Mouse (Mus musculus) neural tube, embryonic 11.5 days (tissue): ENCODE measurements around the gene Lat. TPM values are rescaled to one million over a fixed set of nuclear protein-coding genes. Genes with fewer than 3 reads are reported as not detected.
"Not testable (repeated sequence)": the region's sequence is repeated elsewhere in the genome, so short reads cannot be mapped to it uniquely, and the experiment has no call there.

Experiments used
- ATAC-seq: fragments of 200-750 bp; cut with Nextera tagmentation; 2 replicates; pipeline ENCODE4 v1.8.0; 2017; ENCODE audit warnings: moderate number of reproducible peaks, mild to moderate bottlenecking, moderate TSS enrichment, moderate library complexity; ENCODE audit not compliant: insufficient read depth, low FRiP score, low TSS enrichment
- DNase-seq: peaks from one replicate; pipeline ENCODE4 v3.0.0-alpha.2; 2015; ENCODE audit warnings: low spot score
- H3K27ac ChIP-seq: fragments of 300-500 bp; sonication (generic); 2 replicates; pipeline ENCODE4 v1.5.1; 2014; ENCODE audit warnings: low read depth, mild to moderate bottlenecking, low read length
- H3K27me3 ChIP-seq: fragments of 300-500 bp; sonication (generic); 2 replicates; pipeline ENCODE4 v1.6.1; 2014; ENCODE audit warnings: mild to moderate bottlenecking, low read length, mixed read lengths; ENCODE audit not compliant: control insufficient read depth, insufficient read depth
- H3K36me3 ChIP-seq: fragments of 300-500 bp; sonication (generic); 2 replicates; pipeline ENCODE4 v1.6.1; 2014; ENCODE audit warnings: mild to moderate bottlenecking, low read length, moderate library complexity, mixed read lengths; ENCODE audit not compliant: control insufficient read depth, insufficient read depth
- H3K4me1 ChIP-seq: fragments of 300-500 bp; sonication (generic); 2 replicates; pipeline ENCODE4 v1.6.1; 2014; ENCODE audit warnings: low read length, mixed read lengths; ENCODE audit not compliant: control insufficient read depth, insufficient read depth
- H3K4me2 ChIP-seq: fragments of 300-500 bp; sonication (generic); 2 replicates; pipeline ENCODE4 v1.6.1; 2014; ENCODE audit warnings: low read depth, mild to moderate bottlenecking, moderate library complexity
- H3K4me3 ChIP-seq: fragments of 300-500 bp; sonication (generic); 2 replicates; pipeline ENCODE4 v1.5.1; 2014; ENCODE audit warnings: low read depth, low read length
- H3K9ac ChIP-seq: fragments of 300-500 bp; sonication (generic); 2 replicates; pipeline ENCODE4 v1.6.1; 2014; ENCODE audit warnings: mild to moderate bottlenecking, low read length
- H3K9me3 ChIP-seq: fragments of 300-500 bp; sonication (generic); 2 replicates; pipeline ENCODE4 v1.6.1; 2016; ENCODE audit warnings: low read length; ENCODE audit not compliant: control insufficient read depth
- whole genome bisulfite sequencing: fragments of 180-500 bp; shearing (Covaris S2); extraction: QIAGEN DNeasy Blood & Tissue Kit; methylation state at CpG from one replicate; pipeline ENCODE4 v1.1.7; 2014; 5-methylcytosine and 5-hydroxymethylcytosine counted together
- polyA plus RNA-seq: library from polyadenylated mRNA; unstranded; fragments of >200 nt; fragmentation: Nextera tagmentation; extraction: Ambion mirVana; gene quantifications from 2 replicates; pipeline ENCODE4 v1.2.1, GENCODE M21; 2014

Lat gene
- polyA plus RNA-seq, 1 experiment from 2014 or later: 1.9 TPM

DNA sequence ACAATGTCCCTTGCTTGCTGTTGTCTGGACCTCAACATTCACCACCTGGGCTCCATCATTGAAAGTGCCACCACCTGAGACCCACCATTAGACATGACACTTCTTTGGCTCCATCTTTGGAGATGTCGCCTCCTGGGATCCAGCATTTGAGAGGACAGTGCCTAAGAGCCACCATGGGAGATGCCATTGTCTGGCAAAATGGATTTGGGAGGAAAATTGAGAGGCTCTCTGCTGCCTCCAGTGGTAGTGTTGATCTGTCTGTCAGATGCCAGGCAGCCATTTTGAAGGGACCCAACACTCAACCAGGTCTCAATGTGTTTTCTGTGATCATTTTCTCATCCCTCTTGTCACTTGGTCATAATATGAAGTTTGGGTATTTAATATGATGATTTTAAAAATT is 33.8 kb downstream of the Lat start:
- ATAC-seq (no peak), DNase-seq (no peak)
- no peaks in the 10 kb centered on the region for H3K4me1 ChIP-seq
- no peak overlapping the region for H3K27ac ChIP-seq
- H3K9ac ChIP-seq: no peak overlapping the region
- 92% methylated on average over 1 of the region's 1 CpGs for WGBS
- no peaks in the 10 kb centered on the region for H3K9me3 ChIP-seq
- no peaks in the 10 kb centered on the region for H3K36me3 ChIP-seq
- no peaks in the 10 kb centered on the region for H3K27me3 ChIP-seq
- H3K4me3 ChIP-seq: no peak overlapping the region
- H3K4me2 ChIP-seq: no peak overlapping the region

- no peak overlapping the region for H3K4me2 ChIP-seq
- ATAC-seq (no peak), DNase-seq (no peak)
- no peak overlapping the region for H3K27ac ChIP-seq
- no peaks in the 10 kb centered on the region for H3K9me3 ChIP-seq
- no peak overlapping the region for H3K9ac ChIP-seq
- no peak overlapping the region for H3K4me3 ChIP-seq
- H3K4me1 ChIP-seq: no peaks in the 10 kb centered on the region
- no peaks in the 10 kb centered on the region for H3K36me3 ChIP-seq
- WGBS: 75% methylated on average over 3 of the region's 3 CpGs
- no peaks in the 10 kb centered on the region for H3K27me3 ChIP-seq
Measured at GRCm38 (mm10) chr7:126332691-126333090, 36.7 kb downstream of the Lat start.

DNA sequence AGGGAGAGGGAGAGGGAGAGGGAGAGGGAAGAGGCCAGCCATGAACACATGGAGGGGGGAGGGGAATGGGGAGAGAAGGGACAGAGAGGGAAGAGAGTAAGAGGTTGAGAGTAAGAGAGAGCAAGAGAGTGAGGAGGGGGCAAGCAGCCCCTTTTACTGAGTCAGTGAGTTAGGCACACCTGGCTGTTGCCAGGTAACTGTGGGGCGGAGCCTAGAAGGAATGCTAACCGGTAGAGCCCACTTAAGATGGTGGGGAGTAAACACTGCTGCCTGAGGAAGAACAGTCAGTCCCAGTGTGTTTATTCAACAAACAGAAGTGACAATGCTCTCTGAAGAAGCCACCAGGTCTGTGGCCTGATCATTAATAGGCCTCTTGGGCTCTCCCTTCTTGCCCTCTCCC is 38.7 kb downstream of the Lat start:
- WGBS: 61% methylated on average over 2 of the region's 2 CpGs
- Histone ChIP-seq H3K9ac (no peak overlapping the region), H3K9me3 (no peaks in the 10 kb centered on the region), H3K36me3 (no peaks in the 10 kb centered on the region), H3K4me1 (no peaks in the 10 kb centered on the region), H3K4me3 (no peak overlapping the region), H3K27ac (no peak overlapping the region), H3K4me2 (no peak overlapping the region), H3K27me3 (no peaks in the 10 kb centered on the region)
- ATAC-seq (no peak), DNase-seq (no peak)

- no peak overlapping the region for H3K27ac ChIP-seq
- no peaks in the 10 kb centered on the region for H3K27me3 ChIP-seq
- H3K36me3 ChIP-seq: no peaks in the 10 kb centered on the region
- no peak for DNase-seq
- no peak overlapping the region for H3K9ac ChIP-seq
- H3K4me2 ChIP-seq: no peak overlapping the region
- no peaks in the 10 kb centered on the region for H3K9me3 ChIP-seq
- ATAC-seq: no peak
- no peaks in the 10 kb centered on the region for H3K4me1 ChIP-seq
- 90% methylated on average over 9 of the region's 9 CpGs for WGBS
- no peak overlapping the region for H3K4me3 ChIP-seq
Measured at GRCm38 (mm10) chr7:126329907-126330645, 39.3 kb downstream of the Lat start.

- not testable (repeated sequence) for H3K27ac ChIP-seq, H3K27me3 ChIP-seq, ATAC-seq, H3K9me3 ChIP-seq, DNase-seq, H3K4me2 ChIP-seq, H3K36me3 ChIP-seq, H3K9ac ChIP-seq, H3K4me1 ChIP-seq, H3K4me3 ChIP-seq
- 91% methylated on average over 5 of the region's 6 CpGs for WGBS
Measured at GRCm38 (mm10) chr7:126328848-126329247, 40.5 kb downstream of the Lat start.

GRCm38 (mm10) chr7:126325576-126326273 is 43.6 kb downstream of the Lat start:
- H3K9me3 ChIP-seq, H3K4me2 ChIP-seq, H3K9ac ChIP-seq, H3K4me1 ChIP-seq, H3K27ac ChIP-seq, ATAC-seq, H3K36me3 ChIP-seq, DNase-seq, H3K4me3 ChIP-seq, H3K27me3 ChIP-seq: not testable (repeated sequence)
- WGBS: 25% methylated on average over 9 of the region's 9 CpGs

- WGBS: 36% methylated on average over 3 of the region's 3 CpGs
- H3K36me3 ChIP-seq: no peaks in the 10 kb centered on the region
- DNase-seq: no peak
- no peak overlapping the region for H3K4me3 ChIP-seq
- H3K4me2 ChIP-seq: no peak overlapping the region
- H3K27ac ChIP-seq: no peak overlapping the region
- no peaks in the 10 kb centered on the region for H3K4me1 ChIP-seq
- ATAC-seq: no peak
- H3K27me3 ChIP-seq: no peaks in the 10 kb centered on the region
- no peaks in the 10 kb centered on the region for H3K9me3 ChIP-seq
- no peak overlapping the region for H3K9ac ChIP-seq
Measured at GRCm38 (mm10) chr7:126324791-126325190, 44.6 kb downstream of the Lat start.

DNA sequence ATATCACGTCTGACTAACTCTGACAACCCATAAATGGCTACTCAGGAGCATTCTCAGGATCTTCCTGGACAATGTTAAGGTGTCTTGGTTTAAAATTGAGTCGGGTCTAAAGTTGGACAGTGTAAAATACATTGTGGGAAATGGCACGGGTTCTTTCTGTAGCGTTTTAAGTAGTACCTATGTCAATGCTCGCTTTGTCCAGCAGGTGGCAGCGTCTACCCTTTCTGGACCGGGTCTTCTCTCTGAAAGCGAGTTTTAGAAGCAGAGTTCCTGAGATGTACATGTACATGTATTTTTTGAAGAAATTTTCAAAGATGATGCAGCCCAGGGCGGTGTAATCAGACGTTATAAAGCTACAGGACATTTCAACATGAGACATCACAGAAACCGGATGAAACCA is 45.6 kb downstream of the Lat start:
- Histone ChIP-seq H3K36me3 (no peaks in the 10 kb centered on the region), H3K4me1 (no peaks in the 10 kb centered on the region), H3K4me2 (no peak overlapping the region), H3K27ac (no peak overlapping the region), H3K9ac (no peak overlapping the region), H3K9me3 (no peaks in the 10 kb centered on the region), H3K27me3 (no peaks in the 10 kb centered on the region), H3K4me3 (no peak overlapping the region)
- ATAC-seq (no peak), DNase-seq (peak; percentile 88)
- 6% methylated on average over 11 of the region's 11 CpGs for WGBS

DNA sequence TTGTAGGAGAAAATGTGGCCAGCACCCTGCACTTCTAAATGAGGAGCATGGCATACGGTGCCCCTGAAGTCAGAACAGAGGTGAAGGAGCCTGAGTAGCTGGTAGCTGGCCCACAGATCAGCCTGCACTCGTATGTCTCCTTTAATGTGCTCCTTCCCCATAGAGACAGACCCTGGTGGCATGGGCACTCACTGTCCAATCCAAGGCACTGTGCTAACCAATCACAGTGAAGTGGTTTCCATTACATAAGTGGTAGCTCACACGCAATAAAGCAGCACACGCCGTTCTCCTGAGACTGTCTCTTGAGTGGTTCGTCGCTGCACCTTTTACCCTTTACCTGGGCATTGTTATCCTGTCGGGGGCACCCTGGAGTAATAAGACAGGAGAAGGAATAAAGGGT is 55.1 kb downstream of the Lat start:
- Histone ChIP-seq H3K4me2 (no peak overlapping the region), H3K4me3 (no peak overlapping the region), H3K9ac (no peak overlapping the region), H3K4me1 (no peaks in the 10 kb centered on the region), H3K27ac (no peak overlapping the region), H3K9me3 (no peaks in the 10 kb centered on the region), H3K36me3 (no peaks in the 10 kb centered on the region), H3K27me3 (no peaks in the 10 kb centered on the region)
- DNase-seq: no peak
- ATAC-seq: no peak
- 74% methylated on average over 8 of the region's 8 CpGs for WGBS
